Mouse (Mus musculus): ENCODE measurements at regions not wholly inside any gene's neighbourhood (a gene's known extent, or its start where the extent isn't known, plus 50 kb on each side); places are given as distances from the start of the nearest gene placed in this dataset.

- Histone ChIP-seq H3K27ac (ENCODE audit: low read length) (no peak overlapping the region), H3K4me2 (ENCODE audit: low read depth, low read length) (peak overlapping the region; percentile 33), H3K4me3 (ENCODE audit: low read length) (peak overlapping the region; percentile 20; the same call in 1 of the 2 replicates), H3K9ac (ENCODE audit: low read length) (no peak overlapping the region), H3K9me3 (replicated peaks; ENCODE audit: control insufficient read depth, low read length) (no peaks in the 10 kb centered on the region), H3K4me1 (ENCODE audit: control insufficient read depth, insufficient read depth, low read length) (no peaks in the 10 kb centered on the region), H3K27me3 (ENCODE audit: control insufficient read depth, insufficient read depth, low read length) (no peaks in the 10 kb centered on the region), H3K36me3 (ENCODE audit: control insufficient read depth, insufficient read depth) (no peaks in the 10 kb centered on the region)
- WGBS, result 35% methylated on average over 7 of the region's 7 CpGs
- ATAC-seq (replicated peaks; ENCODE audit: extremely low read depth, insufficient read depth, low FRiP score), result no peak
Measured at GRCm38 (mm10) chr3:119949620-119950019, 165.4 kb upstream of the Ptbp2 start.

GRCm38 (mm10) chr3:119949041-119949470 is 164.8 kb upstream of the Ptbp2 start:
- WGBS, result 34% methylated on average over 17 of the region's 17 CpGs
- Histone ChIP-seq H3K9me3 (replicated peaks; ENCODE audit: control insufficient read depth, low read length) (no peaks in the 10 kb centered on the region), H3K36me3 (ENCODE audit: control insufficient read depth, insufficient read depth) (no peaks in the 10 kb centered on the region), H3K9ac (ENCODE audit: low read length) (no peak overlapping the region), H3K4me2 (ENCODE audit: low read depth, low read length) (peak overlapping the region; percentile 33), H3K4me1 (ENCODE audit: control insufficient read depth, insufficient read depth, low read length) (no peaks in the 10 kb centered on the region), H3K27me3 (ENCODE audit: control insufficient read depth, insufficient read depth, low read length) (no peaks in the 10 kb centered on the region), H3K4me3 (ENCODE audit: low read length) (peak overlapping the region; percentile 20), H3K27ac (ENCODE audit: low read length) (no peak overlapping the region)
- ATAC-seq (replicated peaks; ENCODE audit: extremely low read depth, insufficient read depth, low FRiP score), result peak; percentile 55; the same call in 1 of the 2 replicates

GRCm38 (mm10) chr3:119947126-119947525 is 162.9 kb upstream of the Ptbp2 start:
- Histone ChIP-seq H3K4me2 (ENCODE audit: low read depth, low read length) (no peak overlapping the region), H3K4me3 (ENCODE audit: low read length) (no peak overlapping the region), H3K9me3 (replicated peaks; ENCODE audit: control insufficient read depth, low read length) (no peaks in the 10 kb centered on the region), H3K9ac (ENCODE audit: low read length) (no peak overlapping the region), H3K27ac (ENCODE audit: low read length) (no peak overlapping the region), H3K4me1 (ENCODE audit: control insufficient read depth, insufficient read depth, low read length) (no peaks in the 10 kb centered on the region), H3K36me3 (ENCODE audit: control insufficient read depth, insufficient read depth) (no peaks in the 10 kb centered on the region), H3K27me3 (ENCODE audit: control insufficient read depth, insufficient read depth, low read length) (no peaks in the 10 kb centered on the region)
- whole genome bisulfite sequencing, result 75% methylated on average over 4 of the region's 4 CpGs
- ATAC-seq (replicated peaks; ENCODE audit: extremely low read depth, insufficient read depth, low FRiP score), result no peak

- WGBS, result 57% methylated on average over 5 of the region's 5 CpGs
- Histone ChIP-seq H3K27ac (ENCODE audit: low read length) (no peak overlapping the region), H3K36me3 (ENCODE audit: control insufficient read depth, insufficient read depth) (no peaks in the 10 kb centered on the region), H3K9me3 (replicated peaks; ENCODE audit: control insufficient read depth, low read length) (no peaks in the 10 kb centered on the region), H3K4me2 (ENCODE audit: low read depth, low read length) (no peak overlapping the region), H3K27me3 (ENCODE audit: control insufficient read depth, insufficient read depth, low read length) (no peaks in the 10 kb centered on the region), H3K9ac (ENCODE audit: low read length) (no peak overlapping the region), H3K4me3 (ENCODE audit: low read length) (no peak overlapping the region), H3K4me1 (ENCODE audit: control insufficient read depth, insufficient read depth, low read length) (no peaks in the 10 kb centered on the region)
- no peak for ATAC-seq (replicated peaks; ENCODE audit: extremely low read depth, insufficient read depth, low FRiP score)
Measured at GRCm38 (mm10) chr3:119944115-119944514, 159.8 kb upstream of the Ptbp2 start.

GRCm38 (mm10) chr3:119939091-119939490 is 154.8 kb upstream of the Ptbp2 start:
- Histone ChIP-seq H3K4me2 (ENCODE audit: low read depth, low read length) (no peak overlapping the region), H3K36me3 (ENCODE audit: control insufficient read depth, insufficient read depth) (no peaks in the 10 kb centered on the region), H3K9me3 (replicated peaks; ENCODE audit: control insufficient read depth, low read length) (no peaks in the 10 kb centered on the region), H3K4me3 (ENCODE audit: low read length) (no peak overlapping the region), H3K27me3 (ENCODE audit: control insufficient read depth, insufficient read depth, low read length) (no peaks in the 10 kb centered on the region), H3K4me1 (ENCODE audit: control insufficient read depth, insufficient read depth, low read length) (no peaks in the 10 kb centered on the region), H3K9ac (ENCODE audit: low read length) (no peak overlapping the region), H3K27ac (ENCODE audit: low read length) (no peak overlapping the region)
- 76% methylated on average over 1 of the region's 1 CpGs for WGBS
- ATAC-seq (replicated peaks; ENCODE audit: extremely low read depth, insufficient read depth, low FRiP score), result no peak

- Histone ChIP-seq H3K4me3 (ENCODE audit: low read length) (no peak overlapping the region), H3K9ac (ENCODE audit: low read length) (no peak overlapping the region), H3K36me3 (ENCODE audit: control insufficient read depth, insufficient read depth) (no peaks in the 10 kb centered on the region), H3K4me1 (ENCODE audit: control insufficient read depth, insufficient read depth, low read length) (no peaks in the 10 kb centered on the region; the same call in 1 of the 2 replicates), H3K4me2 (ENCODE audit: low read depth, low read length) (no peak overlapping the region), H3K9me3 (replicated peaks; ENCODE audit: control insufficient read depth, low read length) (no peaks in the 10 kb centered on the region), H3K27ac (ENCODE audit: low read length) (no peak overlapping the region), H3K27me3 (ENCODE audit: control insufficient read depth, insufficient read depth, low read length) (no peaks in the 10 kb centered on the region)
- 70% methylated on average over 6 of the region's 6 CpGs for WGBS
- no peak for ATAC-seq (replicated peaks; ENCODE audit: extremely low read depth, insufficient read depth, low FRiP score)
Measured at GRCm38 (mm10) chr3:119938425-119938824, 154.2 kb upstream of the Ptbp2 start.

- H3K4me2 ChIP-seq (ENCODE audit: low read depth, low read length), result no peak overlapping the region
- ATAC-seq (replicated peaks; ENCODE audit: extremely low read depth, insufficient read depth, low FRiP score), result no peak
- WGBS, result 95% methylated on average over 1 of the region's 1 CpGs
- H3K4me1 ChIP-seq (ENCODE audit: control insufficient read depth, insufficient read depth, low read length), result no peaks in the 10 kb centered on the region; the same call in 1 of the 2 replicates
- no peaks in the 10 kb centered on the region for H3K36me3 ChIP-seq (ENCODE audit: control insufficient read depth, insufficient read depth)
- no peaks in the 10 kb centered on the region for H3K27me3 ChIP-seq (ENCODE audit: control insufficient read depth, insufficient read depth, low read length)
- H3K27ac ChIP-seq (ENCODE audit: low read length), result no peak overlapping the region
- H3K9me3 ChIP-seq (replicated peaks; ENCODE audit: control insufficient read depth, low read length), result no peaks in the 10 kb centered on the region
- no peak overlapping the region for H3K4me3 ChIP-seq (ENCODE audit: low read length)
- no peak overlapping the region for H3K9ac ChIP-seq (ENCODE audit: low read length)
Measured at GRCm38 (mm10) chr3:119936526-119936925, 152.3 kb upstream of the Ptbp2 start.

- ATAC-seq (replicated peaks; ENCODE audit: extremely low read depth, insufficient read depth, low FRiP score), result no peak
- WGBS, result 40% methylated on average over 5 of the region's 5 CpGs
- Histone ChIP-seq H3K27ac (ENCODE audit: low read length) (no peak overlapping the region), H3K4me3 (ENCODE audit: low read length) (no peak overlapping the region), H3K36me3 (ENCODE audit: control insufficient read depth, insufficient read depth) (no peaks in the 10 kb centered on the region), H3K4me2 (ENCODE audit: low read depth, low read length) (no peak overlapping the region), H3K4me1 (ENCODE audit: control insufficient read depth, insufficient read depth, low read length) (no peaks in the 10 kb centered on the region; the same call in 1 of the 2 replicates), H3K9me3 (replicated peaks; ENCODE audit: control insufficient read depth, low read length) (no peaks in the 10 kb centered on the region), H3K9ac (ENCODE audit: low read length) (no peak overlapping the region), H3K27me3 (ENCODE audit: control insufficient read depth, insufficient read depth, low read length) (no peaks in the 10 kb centered on the region)
Measured at GRCm38 (mm10) chr3:119933049-119933511, 148.8 kb upstream of the Ptbp2 start.

- H3K27ac ChIP-seq (ENCODE audit: low read length), result no peak overlapping the region
- H3K36me3 ChIP-seq (ENCODE audit: control insufficient read depth, insufficient read depth), result no peaks in the 10 kb centered on the region
- H3K9ac ChIP-seq (ENCODE audit: low read length), result no peak overlapping the region
- no peaks in the 10 kb centered on the region for H3K27me3 ChIP-seq (ENCODE audit: control insufficient read depth, insufficient read depth, low read length)
- ATAC-seq (replicated peaks; ENCODE audit: extremely low read depth, insufficient read depth, low FRiP score), result no peak
- no peak overlapping the region for H3K4me2 ChIP-seq (ENCODE audit: low read depth, low read length)
- no peaks in the 10 kb centered on the region for H3K9me3 ChIP-seq (replicated peaks; ENCODE audit: control insufficient read depth, low read length)
- H3K4me1 ChIP-seq (ENCODE audit: control insufficient read depth, insufficient read depth, low read length), result no peaks in the 10 kb centered on the region; the same call in 1 of the 2 replicates
- H3K4me3 ChIP-seq (ENCODE audit: low read length), result no peak overlapping the region
- 69% methylated on average over 2 of the region's 2 CpGs for whole genome bisulfite sequencing
Measured at GRCm38 (mm10) chr3:119928281-119928680, 144.0 kb upstream of the Ptbp2 start.
